Mouse (Mus musculus): ENCODE data around the gene Ttll10. TPM values are rescaled to one million over a fixed set of nuclear protein-coding genes. Genes with fewer than 3 reads are reported as not detected.

Gene Ttll10
- total RNA-seq, 2 experiments from 2014 or later = not detected

GRCm38 (mm10) chr4:156067256-156067949, 8.2 kb upstream of the Ttll10 start:
- no peak for DNase-seq
- intact Hi-C loops (cut with DNase I) = no loop called here

DNA sequence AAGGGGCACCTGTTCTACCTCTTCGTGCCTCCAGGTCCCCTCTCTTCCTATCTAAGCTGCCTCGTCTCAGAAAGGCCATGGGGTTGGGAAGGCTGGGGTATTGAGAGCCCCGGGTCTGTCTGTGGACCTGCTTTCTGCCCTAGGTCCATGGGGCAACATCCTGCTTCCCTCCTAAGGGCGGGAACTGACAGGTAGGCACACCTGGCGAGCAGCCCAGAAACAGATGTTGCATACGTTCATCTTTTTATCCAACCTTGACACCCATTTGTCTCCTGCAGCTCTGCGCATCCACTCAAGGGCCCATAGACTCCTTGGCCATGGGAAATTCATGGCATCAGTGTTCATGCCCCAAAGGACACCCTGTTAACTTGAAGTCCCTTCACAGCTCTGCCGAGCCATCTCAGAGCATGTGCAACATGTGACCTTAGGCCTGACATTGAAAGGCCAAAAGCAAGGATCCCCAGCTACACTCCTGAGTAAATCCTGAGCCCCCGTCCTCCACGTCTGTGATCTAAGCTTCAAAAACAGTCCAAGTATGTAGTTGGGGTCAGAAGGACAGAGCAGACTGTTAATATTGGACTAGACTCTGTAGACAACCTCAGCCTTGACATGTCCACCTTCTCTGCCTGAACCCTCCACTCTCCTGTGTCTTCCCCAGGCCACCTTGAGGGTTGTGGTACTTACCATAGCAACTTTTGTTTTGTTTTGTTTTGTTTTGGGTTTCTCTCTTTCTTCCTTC, 6.1 kb upstream of the Ttll10 start:
- DNase-seq = no peak

GRCm38 (mm10) chr4:156064510-156064897, 5.3 kb upstream of the Ttll10 start:
- DNase-seq = no peak
- intact Hi-C loops (cut with DNase I) = no loop called here

More for the DNA sequence above, 6.1 kb upstream of the Ttll10 start:
- intact Hi-C loops (cut with DNase I) = no loop called here

GRCm38 (mm10) chr4:156063861-156064509, 4.8 kb upstream of the Ttll10 start:
- no peak for DNase-seq
- intact Hi-C loops (cut with DNase I) = no loop called here

GRCm38 (mm10) chr4:156059713-156060112, 499 bp upstream of the Ttll10 start:
- intact Hi-C loops (cut with DNase I) = no loop called here
- no peak for DNase-seq

DNA sequence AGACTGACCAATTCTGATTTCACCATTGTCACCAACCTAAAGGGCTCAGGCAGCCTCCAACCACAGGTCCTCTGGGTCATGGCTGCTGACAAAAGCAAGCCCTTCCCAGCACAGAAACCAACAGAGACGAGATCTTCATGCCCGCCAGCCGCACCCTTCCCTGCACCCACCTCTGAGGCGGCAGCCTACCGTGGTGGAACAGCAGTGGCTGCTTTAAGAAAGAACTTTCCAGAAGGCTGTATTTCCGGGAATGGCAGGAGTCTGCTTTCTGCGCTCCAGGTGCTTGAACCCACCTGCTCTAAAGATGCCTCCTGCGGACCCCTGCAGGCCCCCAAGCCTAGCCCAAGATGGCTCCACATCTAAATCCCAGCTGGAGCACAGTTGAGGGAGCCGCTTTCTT, 388 bp downstream of the Ttll10 start:
- intact Hi-C loops (cut with DNase I) = no loop called here
- DNase-seq = no peak

- no peak for DNase-seq
- intact Hi-C loops (cut with DNase I) = no loop called here
Measured at GRCm38 (mm10) chr4:156057702-156058101, 1.5 kb downstream of the Ttll10 start.

- no peak for DNase-seq
- intact Hi-C loops (cut with DNase I) = no loop called here
Measured at GRCm38 (mm10) chr4:156055173-156055572, 4.0 kb downstream of the Ttll10 start.

GRCm38 (mm10) chr4:156054606-156055005, 4.6 kb downstream of the Ttll10 start:
- no peak for DNase-seq
- intact Hi-C loops (cut with DNase I) = no loop called here

- DNase-seq = no peak
- intact Hi-C loops (cut with DNase I) = no loop called here
Measured at GRCm38 (mm10) chr4:156054130-156054529, 5.1 kb downstream of the Ttll10 start.

- DNase-seq = no peak
- intact Hi-C loops (cut with DNase I) = no loop called here
Measured at GRCm38 (mm10) chr4:156053113-156053512, 6.1 kb downstream of the Ttll10 start.

DNA sequence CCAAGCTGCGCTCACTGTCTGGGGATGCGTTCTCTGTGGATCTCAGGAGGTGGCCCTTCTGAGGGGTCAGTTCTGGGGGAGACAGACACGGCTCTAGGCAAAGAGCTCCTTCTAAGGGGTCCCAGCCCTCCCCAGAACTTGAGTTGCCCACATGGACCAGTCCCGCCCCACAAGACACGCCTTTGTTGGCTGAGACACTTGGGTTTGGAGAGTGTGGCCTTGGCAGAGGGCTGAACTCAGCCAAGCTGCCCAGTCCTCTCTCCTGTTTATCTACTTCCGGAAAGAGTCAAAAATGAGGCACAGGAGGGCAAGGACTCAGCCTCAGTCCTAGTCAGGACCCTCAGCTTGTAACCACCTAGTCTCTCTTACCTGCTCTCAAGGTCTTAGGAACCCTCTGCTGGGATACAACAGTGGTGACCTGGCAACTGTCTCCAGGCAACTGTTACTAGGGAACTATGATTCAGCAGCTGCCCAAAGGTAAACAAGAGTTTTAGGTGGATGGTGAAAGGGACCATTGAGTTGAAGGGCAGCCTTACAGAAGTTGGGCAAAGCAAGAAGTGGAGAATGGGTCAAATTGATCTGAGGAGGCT, 8.7 kb downstream of the Ttll10 start:
- no peak for DNase-seq
- intact Hi-C loops (cut with DNase I) = no loop called here

DNA sequence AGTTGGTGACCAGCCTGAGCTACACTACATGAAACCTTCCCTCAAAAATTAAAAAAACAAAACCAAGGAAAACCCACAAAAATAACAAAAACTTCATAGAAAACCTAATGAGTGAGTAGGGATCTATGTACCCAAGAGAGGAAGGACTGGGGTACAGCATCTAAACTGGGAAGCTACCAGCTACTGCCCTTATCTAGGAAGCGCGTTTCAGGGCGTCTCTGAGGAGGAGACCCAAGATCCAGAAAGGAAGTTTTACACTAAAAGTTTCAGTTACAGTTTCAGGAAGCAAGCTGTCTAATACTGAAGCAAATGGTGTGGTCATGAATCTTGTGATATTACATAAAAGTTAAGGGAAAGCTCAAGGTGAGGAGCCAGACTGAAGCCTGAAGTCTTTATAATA, 9.4 kb downstream of the Ttll10 start:
- DNase-seq = no peak
- intact Hi-C loops (cut with DNase I) = no loop called here

DNA sequence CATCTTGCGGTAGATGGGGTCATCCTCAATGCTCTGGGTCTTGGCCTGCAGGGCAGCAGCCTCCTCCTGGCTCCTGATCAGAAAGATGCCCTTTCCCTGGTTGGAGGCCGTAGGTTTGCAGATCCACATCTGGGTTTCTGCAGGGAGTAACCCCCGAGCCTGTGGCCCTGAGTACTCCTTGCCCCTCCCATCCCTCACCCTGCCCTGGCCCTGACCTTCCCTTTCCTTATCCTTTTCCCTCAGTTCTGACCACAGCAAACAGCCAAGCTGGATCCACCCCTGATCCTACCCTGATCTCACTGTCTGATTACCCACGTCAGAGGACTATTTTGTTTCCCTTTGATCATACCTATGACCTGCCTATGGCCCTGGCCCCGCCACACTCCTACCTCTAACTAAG, 14.5 kb downstream of the Ttll10 start:
- intact Hi-C loops (cut with DNase I) = no loop called here
- no peak for DNase-seq

DNA sequence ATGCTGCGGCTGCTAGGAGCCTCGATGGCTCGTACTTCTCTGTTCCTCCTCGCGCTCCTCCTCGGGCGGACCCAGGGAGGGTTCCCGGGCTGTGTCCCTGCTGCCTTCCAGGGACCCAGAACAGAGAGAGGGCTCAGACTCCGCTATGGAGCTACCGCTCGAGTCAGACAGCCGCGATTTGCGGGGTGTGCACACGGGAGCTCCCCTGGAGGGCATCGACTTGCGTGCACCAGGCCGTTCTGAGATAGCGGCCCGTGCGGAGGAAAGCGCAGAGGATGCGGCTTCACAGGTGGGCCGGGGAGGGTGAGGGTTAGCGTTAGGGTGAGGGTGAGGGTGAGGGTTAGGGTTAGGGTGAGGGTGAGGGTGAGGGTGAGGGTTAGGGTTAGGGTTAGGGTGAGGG, 24.3 kb downstream of the Ttll10 start:
- no peak for DNase-seq
- intact Hi-C loops (cut with DNase I) = loop anchor here (5.0 kb wide), 3 partner anchors 67 to 162 kb away; partner anchors contain the start of genes Agrn and C1qtnf12

- DNase-seq = no peak
- intact Hi-C loops (cut with DNase I) = loop anchor here (5.0 kb wide), 3 partner anchors 68 to 163 kb away; partner anchors contain the start of genes Agrn and C1qtnf12
Measured at GRCm38 (mm10) chr4:156034301-156034700, 24.9 kb downstream of the Ttll10 start.

DNA sequence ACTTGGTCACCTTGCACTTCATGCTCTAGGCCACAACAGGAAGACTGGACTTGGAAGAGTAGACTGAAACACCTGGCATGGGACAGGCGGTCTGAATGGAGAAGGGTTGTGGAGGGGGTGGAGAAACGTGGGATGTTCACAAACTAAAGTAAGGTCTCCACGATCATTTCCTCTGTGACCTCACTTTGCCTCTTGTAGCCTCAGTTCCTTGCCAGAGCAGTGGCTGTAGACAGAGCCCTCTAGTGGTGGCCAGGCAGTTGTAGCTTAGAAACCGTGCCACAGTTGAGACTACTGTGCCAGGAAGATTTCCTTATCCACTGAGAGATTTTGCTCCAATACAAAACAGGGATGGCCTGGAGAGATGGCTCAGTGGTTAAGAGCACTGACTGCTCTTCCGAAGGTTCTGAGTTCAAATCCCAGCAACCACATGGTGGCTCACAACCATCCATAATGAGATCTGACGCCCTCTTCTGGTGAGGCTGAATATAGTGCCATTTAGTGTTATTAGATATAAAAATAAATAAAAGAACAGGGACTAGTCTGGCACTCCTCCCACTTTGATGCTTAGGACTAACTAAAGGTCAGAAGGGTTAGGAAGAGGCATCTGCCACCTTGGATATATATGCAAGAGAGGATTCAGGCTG, 25.6 kb downstream of the Ttll10 start:
- intact Hi-C loops (cut with DNase I) = loop anchor here (2.0 to 5.0 kb wide), 4 partner anchors 41 to 164 kb away; partner anchors contain the start of genes Agrn, B3galt6, C1qtnf12 and Sdf4
- DNase-seq = peak; percentile 42

DNA sequence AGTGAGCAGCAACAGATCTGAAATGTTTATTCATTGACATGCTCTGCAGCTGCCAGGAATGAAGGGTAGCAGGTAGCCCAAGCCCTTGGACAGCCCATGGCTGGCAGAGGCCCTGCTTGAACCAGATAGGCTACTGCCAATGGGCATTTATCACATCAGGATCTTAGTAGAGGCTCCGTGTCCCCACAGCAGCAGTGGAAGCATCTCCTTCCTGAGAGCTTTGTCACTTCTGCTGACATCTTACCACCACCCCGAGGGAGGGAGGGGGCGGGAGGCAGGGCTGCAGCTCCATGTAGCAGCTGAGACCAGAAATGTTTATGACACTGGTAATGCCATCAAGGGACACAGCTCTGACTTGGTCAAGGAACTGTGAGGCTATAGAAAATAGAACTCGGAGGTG, 26.4 kb downstream of the Ttll10 start:
- no peak for DNase-seq

DNA sequence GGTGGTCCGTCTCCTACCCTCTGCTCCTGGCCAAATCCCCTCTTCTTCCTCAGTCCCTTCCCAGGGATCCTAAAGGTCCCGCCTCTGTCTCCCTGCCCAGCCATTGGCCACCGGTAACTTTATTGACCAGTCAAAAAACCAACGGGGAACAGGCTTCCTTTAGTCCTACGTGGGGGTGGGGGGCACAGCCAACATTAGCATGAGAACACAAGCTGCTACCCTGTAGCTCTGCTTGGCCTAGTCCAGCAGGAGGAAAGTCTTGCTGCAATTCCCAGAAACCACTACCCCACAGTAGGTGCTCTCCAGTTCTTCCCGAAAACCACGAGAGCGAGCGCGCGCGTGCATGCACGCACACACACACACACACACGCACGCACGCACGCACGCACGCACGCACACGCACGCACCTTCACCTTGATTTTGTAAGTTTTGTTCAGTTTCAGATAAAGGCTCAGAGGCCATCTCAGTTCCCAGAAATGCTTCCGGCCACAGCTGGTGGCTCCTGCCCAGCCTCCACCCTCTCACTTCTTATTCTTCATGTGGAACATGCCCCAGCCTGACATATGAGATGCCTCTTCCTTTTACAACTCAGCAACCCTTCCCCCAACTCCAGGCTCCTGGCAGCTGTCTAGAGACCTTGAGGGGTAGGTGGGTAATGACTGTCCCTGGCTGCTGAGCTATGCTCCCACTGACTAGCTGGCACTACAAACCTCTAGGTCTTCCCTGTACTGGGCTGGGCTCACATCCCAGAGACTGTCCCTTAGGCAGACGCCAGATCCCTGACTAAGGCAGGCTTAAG, 27.4 kb downstream of the Ttll10 start:
- DNase-seq = peak; percentile 77 to 81

More for the DNA sequence above, 26.4 kb downstream of the Ttll10 start:
- intact Hi-C loops (cut with DNase I) = loop anchor here (2.0 to 5.0 kb wide), 4 partner anchors 40 to 164 kb away; partner anchors contain the start of genes Agrn, B3galt6, C1qtnf12 and Sdf4

More for the DNA sequence above, 27.4 kb downstream of the Ttll10 start:
- intact Hi-C loops (cut with DNase I) = loop anchor here (2.0 to 5.0 kb wide), 4 partner anchors 39 to 166 kb away; partner anchors contain the start of genes Agrn, B3galt6, C1qtnf12 and Sdf4
